17 mouse cellular contexts compared by ENCODE assay signal in genomic region chr19:41808104-41808634, GRCm38 (mm10).
"Had no signal": no experiment of that assay in that cellular context is flagged by ENCODE, and none has a peak within 500 bp of the region (broad histone marks: within the 10 kb centered on the region; RNA-seq: fewer than 3 reads in every experiment).

No protein-coding gene starts in this region.

- H3K27me3 ChIP-seq: limb, embryonic 13.5 days; stomach, embryonic 15.5 days had no signal

- ATAC-seq: intestine, postnatal 0 days; lung, postnatal 0 days had no signal

- H3K36me3 ChIP-seq: limb, embryonic 10.5 days; limb, embryonic 13.5 days; stomach, embryonic 15.5 days had no signal

- H3K27ac ChIP-seq: kidney, postnatal 0 days; layer of hippocampus, adult 2 months; limb, embryonic 10.5 days; limb, embryonic 13.5 days; macrophage; stomach, embryonic 15.5 days had no signal

- DNase-seq: kidney, adult 2 months; kidney, postnatal 25 days; layer of hippocampus, adult 9-11 months; lung, embryonic 14.5 days; midbrain, embryonic 14.5 days; right cerebral cortex, adult 18-20 months; right cerebral cortex, postnatal 14 days; spleen, adult 18-20 months; thymus, postnatal 25 days had no signal

- H3K4me2 ChIP-seq: limb, embryonic 13.5 days; lung, embryonic 14.5 days; stomach, embryonic 15.5 days had no signal

- H3K4me3 ChIP-seq: layer of hippocampus, adult 2 months; limb, embryonic 10.5 days; limb, embryonic 13.5 days; stomach, embryonic 15.5 days had no signal

- H3K9ac ChIP-seq: limb, embryonic 13.5 days; lung, embryonic 14.5 days; stomach, embryonic 15.5 days had no signal

- H3K4me1 ChIP-seq: limb, embryonic 10.5 days; limb, embryonic 13.5 days; stomach, embryonic 15.5 days had no signal

- H3K9me3 ChIP-seq: stomach, embryonic 15.5 days had no signal
